Mouse (Mus musculus) forebrain, postnatal 0 days (tissue): ENCODE results near the gene Ggnbp2. TPM values are rescaled to one million over a fixed set of nuclear protein-coding genes. Genes with fewer than 3 reads are reported as not detected.
A peak's percentile ranks its signal among the peaks of the same experiment; 100 is the strongest.

ENCODE experiments used
- ATAC-seq: fragments of 200-750 bp; cut with Nextera tagmentation; 2 replicates; pipeline ENCODE4 v1.8.0; 2017; ENCODE audit warnings: mild to moderate bottlenecking, moderate library complexity
- DNase-seq: peaks from one replicate; pipeline ENCODE4 v3.0.0-alpha.2; 2015
- H3K27ac ChIP-seq: fragments of 300-500 bp; sonication (generic); 2 replicates; pipeline ENCODE4 v1.5.1; 2014; ENCODE audit warnings: low read depth, mild to moderate bottlenecking, antibody characterized with exemption, low read length, moderate library complexity, mixed read lengths
- H3K27me3 ChIP-seq: fragments of 300-500 bp; sonication (generic); 2 replicates; pipeline ENCODE4 v1.6.1; 2014; ENCODE audit warnings: mild to moderate bottlenecking, low read length, mixed read lengths; ENCODE audit not compliant: insufficient read depth
- H3K36me3 ChIP-seq: fragments of 300-500 bp; sonication (generic); 2 replicates; pipeline ENCODE4 v1.6.1; 2014; ENCODE audit warnings: mild to moderate bottlenecking, moderate library complexity; ENCODE audit not compliant: insufficient read depth
- H3K4me1 ChIP-seq: fragments of 300-500 bp; sonication (generic); 2 replicates; pipeline ENCODE4 v1.6.1; 2014; ENCODE audit warnings: antibody characterized with exemption; ENCODE audit not compliant: insufficient read depth
- H3K4me2 ChIP-seq: fragments of 300-500 bp; sonication (generic); 2 replicates; pipeline ENCODE4 v1.6.1; 2014; ENCODE audit warnings: low read depth, mild to moderate bottlenecking, moderate library complexity
- H3K4me3 ChIP-seq: fragments of 300-500 bp; sonication (generic); 2 replicates; pipeline ENCODE4 v1.5.1; 2014; ENCODE audit warnings: low read depth, low read length, mixed read lengths
- H3K9ac ChIP-seq: fragments of 300-500 bp; sonication (generic); 2 replicates; pipeline ENCODE4 v1.6.1; 2014; ENCODE audit warnings: mild to moderate bottlenecking
- H3K9me3 ChIP-seq: fragments of 300-500 bp; sonication (generic); 2 replicates; pipeline ENCODE4 v1.6.1; 2016; ENCODE audit warnings: low read length
- CTCF ChIP-seq: sonication (generic); IDR thresholded peaks from 2 replicates; pipeline ENCODE4 v1.5.1; 2016; ENCODE audit warnings: antibody characterized with exemption, control low read depth, low read depth
- WGBS: fragments of 180-500 bp; shearing (Covaris S2); extraction: QIAGEN DNeasy Blood & Tissue Kit; methylation state at CpG from one replicate; pipeline ENCODE4 v1.1.7; 2014; 5-methylcytosine and 5-hydroxymethylcytosine counted together
- polyA plus RNA-seq: library from polyadenylated mRNA; unstranded; fragments of >200 nt; fragmentation: Nextera tagmentation; extraction: Ambion mirVana; gene quantifications from 2 replicates; pipeline ENCODE4 v1.2.1, GENCODE M21; 2015
- total RNA-seq: library from RNA; depleted of rRNA; stranded (reverse); fragments of >200 nt; gene quantifications from 2 replicates; pipeline ENCODE4 v1.2.3, GENCODE M21; 2014

Ggnbp2 gene
- total and polyA plus RNA-seq, 2 experiments from 2014 or later = 68.2 to 70.8 TPM

DNA sequence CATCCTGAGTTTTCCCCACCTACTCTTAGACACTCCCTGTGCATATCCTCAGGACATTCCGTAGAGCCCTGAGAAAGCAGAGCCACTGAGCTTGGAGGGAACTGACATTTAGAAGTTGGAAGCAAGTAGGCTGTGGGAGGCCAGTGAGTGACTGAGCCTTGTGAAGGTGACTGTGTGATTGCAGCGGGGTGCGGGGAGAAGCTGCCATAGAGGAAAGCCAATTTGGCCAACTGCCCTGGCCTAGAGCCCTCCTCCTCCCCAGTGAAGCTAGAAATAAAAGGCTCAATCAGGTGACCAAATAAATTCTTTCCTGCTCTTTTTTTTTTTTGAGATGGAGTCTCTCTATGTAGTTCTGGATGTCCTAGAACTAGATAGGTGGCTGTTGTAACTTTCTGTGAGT lies 44.4 kb downstream of the Ggnbp2 start:
- no peak for ATAC-seq
- Histone ChIP-seq H3K4me2 (no peak overlapping the region), H3K27ac (no peak overlapping the region), H3K27me3 (no peaks in the 10 kb centered on the region), H3K9ac (no peak overlapping the region), H3K4me1 (no peaks in the 10 kb centered on the region; the same call in none of the 2 replicates), H3K36me3 (peaks cover 3% of the 10 kb centered on the region), H3K9me3 (no peaks in the 10 kb centered on the region), H3K4me3 (no peak overlapping the region)
- no peak for TF ChIP-seq CTCF
- DNase-seq = no peak
- WGBS = 39% methylated on average over 3 of the region's 3 CpGs

DNA sequence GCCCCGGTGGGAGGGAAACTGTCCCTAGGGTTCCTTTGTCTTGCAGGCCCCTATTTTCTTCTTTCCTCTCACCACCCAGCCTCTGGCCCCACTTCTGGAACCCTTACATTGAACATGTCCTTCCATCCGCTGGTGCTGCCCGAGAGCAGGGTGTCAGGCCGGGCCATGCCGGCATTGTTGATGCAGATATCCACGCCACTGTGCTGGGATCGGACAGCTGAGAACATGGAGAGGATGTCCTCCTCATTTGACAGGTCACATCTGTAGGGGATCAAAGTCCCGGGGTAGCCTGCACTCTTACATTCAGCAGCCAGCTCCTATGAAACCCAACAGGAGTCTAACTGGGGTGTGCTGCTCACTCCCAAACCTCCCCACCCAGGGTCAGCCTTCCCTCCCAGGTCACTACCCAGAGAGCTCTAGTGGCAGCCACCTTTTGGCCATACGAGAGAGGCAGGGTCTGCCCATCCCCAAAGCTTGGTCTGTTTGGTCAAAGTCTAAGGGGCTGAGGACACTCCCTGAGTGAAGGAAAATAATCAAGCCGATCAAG lies 45.3 kb downstream of the Ggnbp2 start:
- H3K27ac ChIP-seq = no peak overlapping the region
- no peaks in the 10 kb centered on the region for H3K27me3 ChIP-seq
- H3K9me3 ChIP-seq = no peaks in the 10 kb centered on the region
- no peak overlapping the region for H3K9ac ChIP-seq
- H3K4me2 ChIP-seq = no peak overlapping the region
- TF ChIP-seq CTCF = no peak
- DNase-seq = no peak
- ATAC-seq = no peak
- WGBS = 94% methylated on average over 10 of the region's 10 CpGs
- H3K4me1 ChIP-seq = no peaks in the 10 kb centered on the region; the same call in none of the 2 replicates
- H3K4me3 ChIP-seq = no peak overlapping the region
- no peaks in the 10 kb centered on the region for H3K36me3 ChIP-seq

DNA sequence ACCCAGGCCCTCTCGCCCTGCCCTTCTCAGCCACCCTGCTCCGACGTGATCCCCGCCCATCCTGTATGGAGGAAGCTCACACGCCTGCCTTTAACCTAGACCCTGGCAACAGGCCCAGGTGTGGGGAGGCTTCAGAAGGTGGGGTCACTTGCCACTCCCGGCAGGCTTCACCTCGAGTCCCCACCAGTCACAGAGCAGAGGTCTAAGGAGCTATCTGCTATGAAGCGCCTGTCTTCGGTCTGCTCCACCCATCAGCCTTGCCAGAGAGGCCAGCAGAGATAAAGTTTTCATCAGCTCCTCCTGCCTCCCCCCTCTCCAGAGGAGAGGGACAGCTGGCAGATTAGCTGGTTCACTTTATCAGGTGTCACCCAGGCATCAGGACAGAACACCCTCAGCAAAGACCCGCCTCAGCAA lies 47.1 kb downstream of the Ggnbp2 start:
- Histone ChIP-seq H3K36me3 (no peaks in the 10 kb centered on the region), H3K27ac (no peak overlapping the region), H3K9ac (no peak overlapping the region), H3K9me3 (no peaks in the 10 kb centered on the region), H3K27me3 (no peaks in the 10 kb centered on the region), H3K4me1 (no peaks in the 10 kb centered on the region; the same call in 1 of the 2 replicates), H3K4me3 (no peak overlapping the region), H3K4me2 (no peak overlapping the region)
- WGBS = 70% methylated on average over 10 of the region's 10 CpGs
- DNase-seq (no peak), ATAC-seq (no peak)
- no peak for TF ChIP-seq CTCF

DNA sequence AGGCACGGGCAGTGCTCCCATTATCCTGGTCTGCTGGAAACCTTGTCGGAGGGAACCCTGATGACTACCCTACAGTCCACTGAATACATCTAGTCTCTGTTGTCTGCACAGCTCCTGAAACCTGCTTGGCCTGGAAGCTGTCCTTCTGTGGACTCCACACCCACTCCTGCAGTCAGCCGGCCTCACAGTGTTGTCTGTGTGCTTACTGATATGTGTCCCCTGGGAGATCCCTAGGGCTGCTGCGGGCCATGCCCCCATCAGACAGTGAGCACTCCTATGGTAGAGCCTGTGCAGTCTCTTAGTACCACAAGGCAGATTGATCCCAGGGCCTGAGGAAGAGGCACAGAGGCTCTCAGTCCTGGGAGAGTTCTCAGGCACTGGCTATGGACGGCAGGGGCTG lies 48.1 kb downstream of the Ggnbp2 start:
- H3K27ac ChIP-seq = no peak overlapping the region
- no peak for TF ChIP-seq CTCF
- 85% methylated on average over 5 of the region's 5 CpGs for WGBS
- no peaks in the 10 kb centered on the region for H3K9me3 ChIP-seq
- H3K9ac ChIP-seq = no peak overlapping the region
- ATAC-seq (no peak), DNase-seq (no peak)
- H3K4me2 ChIP-seq = no peak overlapping the region
- H3K36me3 ChIP-seq = no peaks in the 10 kb centered on the region
- H3K4me1 ChIP-seq = 0 out of 2 replicates have a peak, but pooled peaks cover 3% of the 10 kb centered on the region
- H3K27me3 ChIP-seq = no peaks in the 10 kb centered on the region
- no peak overlapping the region for H3K4me3 ChIP-seq

DNA sequence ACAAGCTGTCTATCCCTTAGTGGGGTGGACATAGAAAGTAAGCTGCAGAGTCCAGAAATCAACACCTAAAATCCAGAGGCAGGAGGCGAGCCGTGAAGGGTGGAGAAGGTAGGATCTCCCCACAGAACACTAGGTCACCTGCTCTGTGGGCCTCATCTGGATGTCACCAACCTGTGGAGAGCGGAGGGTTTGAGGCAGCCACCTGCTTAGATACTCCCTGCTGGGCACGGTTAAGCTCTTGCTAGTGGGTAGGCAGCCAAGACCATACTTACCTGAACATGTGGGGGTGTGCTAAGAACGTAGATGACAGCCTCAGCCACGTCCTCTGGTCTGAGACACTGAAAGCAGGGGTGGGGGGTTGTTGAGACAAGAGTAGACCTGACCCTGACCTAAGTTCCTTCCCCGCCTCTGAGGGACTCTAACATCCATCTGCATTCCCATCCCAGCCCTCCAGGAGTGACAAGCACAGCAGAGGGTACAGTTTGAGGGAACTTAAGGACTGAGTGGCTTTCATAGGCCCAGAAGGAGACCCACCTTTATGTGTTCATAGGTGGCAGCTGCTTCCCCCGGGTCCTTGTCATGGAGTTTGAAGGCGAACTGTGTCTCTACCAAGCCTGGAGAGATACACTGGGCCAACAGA lies 49.4 kb downstream of the Ggnbp2 start:
- H3K9ac ChIP-seq = no peak overlapping the region
- H3K27me3 ChIP-seq = no peaks in the 10 kb centered on the region
- no peaks in the 10 kb centered on the region for H3K9me3 ChIP-seq
- H3K4me1 ChIP-seq = 0 out of 2 replicates have a peak, but pooled peaks cover 3% of the 10 kb centered on the region
- no peaks in the 10 kb centered on the region for H3K36me3 ChIP-seq
- no peak for TF ChIP-seq CTCF
- H3K4me2 ChIP-seq = no peak overlapping the region
- WGBS = 93% methylated on average over 9 of the region's 9 CpGs
- H3K4me3 ChIP-seq = no peak overlapping the region
- DNase-seq = no peak
- H3K27ac ChIP-seq = no peak overlapping the region
- no peak for ATAC-seq

DNA sequence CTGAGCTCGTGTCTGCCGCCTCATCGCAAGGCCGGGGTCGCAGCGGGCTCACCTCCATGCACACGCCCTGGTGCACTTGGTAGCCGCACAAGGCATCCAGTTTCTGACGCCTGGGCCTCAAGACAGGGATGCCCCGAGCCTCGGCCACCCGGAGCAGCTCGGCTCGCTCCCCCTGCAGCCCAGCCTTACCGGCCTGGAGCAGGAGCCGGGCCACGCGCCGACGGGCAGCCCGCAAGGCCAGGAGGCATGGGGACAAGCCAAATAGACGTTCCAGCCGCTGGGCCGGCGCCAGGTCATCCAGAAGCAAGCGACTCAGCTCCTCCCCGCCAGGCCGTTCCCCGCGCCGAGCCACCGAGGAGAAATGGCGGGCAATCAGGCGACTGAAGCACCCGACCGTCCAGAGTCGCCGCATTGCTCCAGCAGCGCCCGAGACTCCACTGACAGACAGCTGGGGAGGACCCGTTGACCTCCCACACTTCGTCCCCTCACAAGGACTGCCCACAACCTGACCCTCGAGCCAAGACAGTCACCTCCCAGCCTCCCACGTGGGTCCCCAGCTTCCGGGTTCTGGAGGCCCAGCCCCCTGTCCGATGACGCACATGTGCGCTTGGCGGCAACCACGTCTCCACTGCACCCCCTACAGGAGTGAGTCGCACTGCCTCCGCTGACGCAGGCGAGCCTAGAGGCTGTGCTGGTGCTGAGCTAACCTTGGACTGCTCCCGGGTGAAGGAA lies 51.5 kb downstream of the Ggnbp2 start, which contains the start of gene Mrm1:
Gene Mrm1 (minus strand): TSS at position 555 of the 732 bp plus-strand sequence.
- Histone ChIP-seq H3K27me3 (no peaks in the 10 kb centered on the region), H3K4me1 (0 out of 2 replicates have a peak, but pooled peaks cover 3% of the 10 kb centered on the region), H3K9ac (peak within 1 kb of the TSS; percentile 63), H3K4me2 (peak within 1 kb of the TSS; percentile 93), H3K9me3 (no peaks in the 10 kb centered on the region), H3K4me3 (peak within 1 kb of the TSS; percentile 73), H3K27ac (peak within 1 kb of the TSS; percentile 72), H3K36me3 (no peaks in the 10 kb centered on the region)
- DNase-seq (peak; percentile 92), ATAC-seq (peak; percentile 93)
- TF ChIP-seq CTCF = peak; percentile 90
- 1% methylated on average over 54 of the region's 55 CpGs for WGBS
